Mouse (Mus musculus): Measurements from ENCODE around the gene Anks1b.

Anks1b gene

DNA sequence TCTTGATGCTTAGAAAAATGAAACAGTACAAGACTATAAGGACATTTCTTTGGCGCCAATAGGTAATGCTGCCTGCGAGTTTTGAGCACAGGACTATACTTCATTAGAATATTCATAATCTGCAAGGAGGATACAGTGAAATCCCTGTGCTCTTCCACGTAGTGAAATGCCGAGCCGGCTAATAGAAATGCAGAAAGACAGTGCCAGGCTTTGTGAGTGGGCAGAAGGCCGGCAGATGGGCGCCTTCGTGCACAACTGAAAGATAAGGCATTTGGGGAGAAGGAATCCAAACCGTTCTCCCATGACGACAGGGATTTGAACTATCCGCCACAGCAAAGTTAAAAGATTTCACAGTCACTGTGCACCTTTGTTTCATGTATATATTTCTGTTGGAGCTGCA is 1019.4 kb downstream of the Anks1b start:
- no peak for DNase-seq

DNA sequence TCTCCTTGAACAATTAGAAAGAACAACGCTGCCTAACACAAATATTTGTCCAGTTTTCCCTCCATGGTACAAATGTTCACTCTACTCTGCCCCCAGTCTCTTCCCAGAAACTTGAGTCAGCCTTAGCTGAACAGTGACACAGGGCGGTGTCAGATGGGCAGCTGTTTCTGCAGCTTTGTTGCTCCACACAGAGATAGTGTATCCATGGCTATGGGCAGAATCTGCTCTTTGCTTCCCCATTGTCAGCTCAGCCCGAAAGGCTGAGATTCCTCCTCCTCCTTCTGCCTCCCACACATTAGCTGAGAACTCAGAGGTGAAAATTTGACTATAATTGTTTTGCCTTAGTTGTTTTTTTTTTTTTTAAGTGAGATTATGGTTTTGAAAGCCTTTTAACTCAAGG is 1024.6 kb downstream of the Anks1b start:
- no peak for DNase-seq

DNA sequence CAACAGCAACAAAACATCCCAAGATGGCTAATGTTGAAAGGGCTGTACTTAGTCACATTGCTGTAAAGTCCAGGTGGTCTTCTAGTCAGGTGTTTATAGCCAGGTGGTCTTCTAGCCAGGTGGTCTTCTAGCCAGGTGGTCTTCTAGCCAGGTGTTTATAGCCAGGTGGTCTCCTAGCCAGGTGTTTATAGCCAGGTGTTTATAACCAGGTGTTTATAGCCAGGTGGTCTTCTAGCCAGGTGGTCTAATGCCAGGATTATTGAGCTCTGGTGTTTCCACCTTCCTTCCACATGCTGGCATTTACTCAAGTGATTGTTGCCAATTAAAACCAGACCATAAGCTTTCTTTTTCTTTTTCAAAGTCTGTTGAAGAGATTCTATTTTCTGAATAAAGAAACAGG is 1030.9 kb downstream of the Anks1b start:
- no peak for DNase-seq

DNA sequence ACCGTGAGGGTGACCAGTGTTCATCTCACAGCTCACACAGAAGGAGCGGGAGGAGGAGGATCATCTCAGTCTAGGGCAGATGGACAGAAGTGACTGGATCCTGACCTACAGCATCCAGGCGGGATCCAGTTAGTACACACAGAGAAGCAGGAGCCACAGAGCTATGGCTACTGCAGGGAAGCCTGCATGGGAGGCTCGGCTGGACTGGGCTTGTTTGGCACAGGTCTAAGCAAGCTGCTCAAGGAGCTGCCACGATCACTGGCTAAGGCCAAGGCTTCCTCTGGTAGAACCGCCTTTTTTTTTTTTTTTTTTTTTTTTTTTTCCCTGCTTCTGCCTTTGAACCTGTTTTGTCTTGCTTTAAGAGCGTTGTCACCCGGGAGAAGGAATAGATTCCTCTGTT is 1034.1 kb downstream of the Anks1b start:
- no peak for DNase-seq

DNA sequence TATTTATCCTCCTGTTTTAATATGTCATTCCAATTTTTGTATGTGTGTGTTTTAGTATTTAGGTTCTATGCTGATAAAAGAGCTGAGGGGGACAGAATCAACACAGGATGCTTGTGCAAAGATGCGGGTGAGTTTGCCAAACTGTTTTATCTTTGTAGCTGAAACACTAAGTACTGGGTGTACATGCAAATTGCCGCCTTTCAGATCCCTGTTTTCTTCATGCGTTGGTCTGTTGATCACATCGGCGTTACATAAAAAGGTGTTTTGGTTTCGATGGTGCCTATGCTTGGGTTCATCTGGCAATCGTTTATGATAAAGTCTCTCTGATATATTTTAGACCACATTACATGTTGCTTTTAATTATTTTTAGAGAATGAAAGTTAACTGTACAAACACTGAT is 1050.2 kb downstream of the Anks1b start:
- no peak for DNase-seq

DNA sequence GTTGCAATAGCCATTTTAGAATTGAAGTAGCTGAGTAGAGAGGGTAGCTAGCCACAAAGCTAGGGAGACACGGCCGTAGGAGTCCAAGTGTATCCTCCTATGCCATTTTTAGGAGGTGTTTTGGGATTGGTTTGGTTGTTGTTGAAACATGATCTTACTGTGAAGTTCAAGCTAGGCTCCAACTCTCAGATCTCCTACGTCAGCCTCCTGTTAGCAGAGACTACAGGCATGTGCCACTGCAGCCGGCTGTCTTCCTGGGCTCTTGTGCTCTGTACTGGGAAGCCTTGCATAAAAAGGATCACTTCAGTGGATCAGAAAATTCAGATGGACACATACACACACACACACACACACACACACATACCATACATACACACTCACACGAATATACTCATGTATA is 1059.8 kb downstream of the Anks1b start:
- no peak for DNase-seq

DNA sequence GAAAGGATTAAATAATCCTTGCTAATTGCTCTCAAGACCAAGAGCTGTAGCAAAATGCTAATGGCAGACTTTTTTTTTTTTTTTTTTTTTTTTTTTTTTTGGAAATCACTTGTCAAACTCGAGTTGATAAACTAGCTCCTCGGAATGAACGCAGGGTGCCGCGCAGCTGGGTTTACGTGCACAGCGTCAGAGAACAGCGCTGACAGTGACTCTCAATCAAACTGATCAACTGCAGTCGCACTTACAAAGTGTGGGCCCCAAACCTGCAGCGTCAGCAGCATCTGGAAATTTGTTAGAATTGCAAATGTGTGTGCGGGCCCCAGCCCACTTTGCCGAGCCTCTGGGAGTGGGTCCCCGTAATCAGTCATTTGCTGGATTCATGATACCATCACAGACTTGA is 1061.4 kb downstream of the Anks1b start:
- no peak for DNase-seq

DNA sequence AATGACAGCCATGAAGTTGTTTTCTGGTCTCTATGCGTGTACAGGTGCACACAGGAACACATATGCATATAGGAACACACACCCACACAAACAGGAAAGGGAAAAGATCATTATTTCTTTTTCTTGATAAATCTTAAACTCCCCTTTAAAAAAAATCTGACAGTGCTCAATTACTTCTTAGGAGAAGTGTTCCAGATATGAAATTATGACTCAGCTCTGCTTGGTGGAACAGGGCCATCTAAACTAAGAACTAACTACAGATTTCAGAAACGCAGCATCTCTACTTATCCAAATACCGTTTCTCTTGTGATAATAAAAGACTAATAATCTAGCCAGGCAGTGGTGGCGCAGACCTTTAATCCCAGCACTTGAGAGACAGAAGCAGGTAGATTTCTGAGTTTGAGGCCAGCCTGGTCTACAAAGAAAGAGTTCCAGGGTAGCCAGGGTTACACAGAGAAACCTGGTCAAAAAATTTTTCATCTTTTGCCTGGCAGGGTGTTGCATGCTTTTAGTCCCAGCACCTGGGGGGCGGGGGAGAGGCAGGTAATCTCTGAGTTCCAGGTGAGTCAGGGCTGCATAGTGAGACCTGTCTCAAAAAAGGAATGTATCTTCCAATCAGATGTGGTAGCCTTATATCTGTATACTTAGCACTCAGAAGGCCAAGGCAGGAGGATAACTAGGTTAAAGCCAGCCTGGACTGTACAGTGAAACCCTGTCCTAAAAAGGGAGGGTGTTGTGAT is 1064.6 kb downstream of the Anks1b start:
- DNase-seq = no peak

DNA sequence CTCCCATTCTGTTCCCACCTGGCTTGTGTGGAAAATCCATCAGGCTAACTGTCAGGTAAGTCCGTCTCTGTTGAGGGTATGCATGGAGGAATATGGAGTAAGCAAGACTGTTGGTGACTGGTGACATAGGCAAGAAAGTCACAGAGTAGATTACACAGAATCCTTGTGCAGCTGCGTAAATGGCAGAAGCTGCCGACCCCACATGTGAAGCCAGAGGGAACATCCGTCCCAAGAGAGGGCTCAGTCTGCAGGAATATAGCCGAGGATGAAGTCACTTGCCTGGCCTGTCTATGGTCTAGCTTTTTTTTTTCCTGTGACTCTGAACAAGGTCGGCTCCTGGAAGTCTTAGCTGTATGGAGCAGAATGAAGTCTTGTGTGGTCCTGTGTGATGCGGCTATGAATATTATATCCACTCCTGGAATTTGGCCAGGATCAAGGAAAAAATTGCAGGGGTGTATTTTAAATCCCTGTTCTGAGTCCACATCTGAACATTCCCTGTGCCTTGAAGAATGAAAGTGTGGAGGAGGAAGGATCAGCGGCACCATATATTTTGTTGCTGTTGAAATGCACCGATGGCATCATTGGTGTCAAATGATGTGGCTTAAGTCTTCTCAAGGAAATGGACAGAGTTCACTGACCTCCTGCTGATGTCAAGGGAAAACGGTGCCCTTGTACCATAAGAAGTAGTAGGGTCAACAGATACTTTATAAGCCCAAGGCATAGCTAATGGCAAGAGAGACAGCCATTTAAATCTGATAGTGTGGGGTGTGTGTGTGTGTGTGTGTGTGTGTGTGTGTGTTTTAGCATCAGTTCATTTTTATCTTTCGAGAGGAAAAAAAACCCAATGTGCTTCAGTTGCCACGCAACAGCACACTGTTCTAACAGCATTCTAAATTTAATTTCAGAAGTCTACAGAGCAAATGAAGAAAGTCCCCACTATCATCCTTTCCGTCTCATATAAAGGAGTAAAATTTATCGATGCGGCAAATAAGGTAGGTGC is 1067.5 kb downstream of the Anks1b start:
- DNase-seq = no peak

DNA sequence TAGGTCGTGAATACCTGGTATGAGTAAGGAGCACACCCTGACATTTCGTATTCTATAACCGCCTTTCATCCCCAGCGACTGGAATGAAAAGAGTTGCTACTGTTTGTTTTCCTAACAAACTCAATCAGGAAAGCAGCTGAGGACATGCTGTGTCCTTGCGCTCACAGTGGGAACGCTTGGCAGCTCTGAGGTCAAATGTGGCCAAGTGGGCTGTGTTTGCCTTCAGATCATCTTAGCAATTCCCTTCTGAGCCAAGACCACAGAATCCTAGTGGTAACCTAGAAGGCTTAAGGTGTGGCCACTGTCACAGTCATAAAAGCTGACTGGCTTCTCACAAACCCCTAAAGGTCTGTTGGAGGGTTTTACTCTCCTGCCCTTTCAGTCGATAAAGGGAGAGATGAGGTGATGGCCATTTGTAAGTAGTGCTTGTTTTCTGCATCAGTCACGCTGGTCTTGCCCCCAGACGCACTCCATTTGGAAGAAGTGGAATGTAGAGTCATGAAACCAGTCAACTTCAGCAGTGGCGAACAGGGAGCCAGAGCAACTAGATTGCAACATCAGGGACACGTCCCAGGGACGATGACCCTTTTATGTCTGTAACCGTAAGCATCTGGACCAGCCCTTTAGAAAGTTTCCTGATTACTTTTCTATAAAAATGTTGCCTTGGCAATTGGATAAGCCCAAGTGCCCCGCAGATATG is 1068.8 kb downstream of the Anks1b start:
- DNase-seq = no peak

DNA sequence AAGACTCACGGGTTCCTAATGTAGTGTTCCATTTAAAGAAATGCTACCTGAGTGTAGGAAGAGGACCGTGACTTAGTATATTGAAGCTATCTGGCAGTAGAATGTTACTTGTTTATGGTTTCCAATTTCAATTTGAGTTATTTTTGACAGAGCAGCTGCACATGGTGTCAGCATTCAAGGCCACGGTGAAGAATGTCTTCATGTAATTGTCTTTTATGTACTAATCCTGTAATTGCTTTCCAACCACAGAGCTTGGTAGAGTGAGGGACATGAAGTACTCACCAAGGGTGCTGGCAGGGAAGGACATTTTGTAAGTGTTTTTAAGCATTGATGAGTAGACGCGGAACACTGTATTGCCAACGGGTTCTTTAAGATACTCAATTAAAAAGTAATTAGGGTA is 1073.7 kb downstream of the Anks1b start:
- no peak for DNase-seq

DNA sequence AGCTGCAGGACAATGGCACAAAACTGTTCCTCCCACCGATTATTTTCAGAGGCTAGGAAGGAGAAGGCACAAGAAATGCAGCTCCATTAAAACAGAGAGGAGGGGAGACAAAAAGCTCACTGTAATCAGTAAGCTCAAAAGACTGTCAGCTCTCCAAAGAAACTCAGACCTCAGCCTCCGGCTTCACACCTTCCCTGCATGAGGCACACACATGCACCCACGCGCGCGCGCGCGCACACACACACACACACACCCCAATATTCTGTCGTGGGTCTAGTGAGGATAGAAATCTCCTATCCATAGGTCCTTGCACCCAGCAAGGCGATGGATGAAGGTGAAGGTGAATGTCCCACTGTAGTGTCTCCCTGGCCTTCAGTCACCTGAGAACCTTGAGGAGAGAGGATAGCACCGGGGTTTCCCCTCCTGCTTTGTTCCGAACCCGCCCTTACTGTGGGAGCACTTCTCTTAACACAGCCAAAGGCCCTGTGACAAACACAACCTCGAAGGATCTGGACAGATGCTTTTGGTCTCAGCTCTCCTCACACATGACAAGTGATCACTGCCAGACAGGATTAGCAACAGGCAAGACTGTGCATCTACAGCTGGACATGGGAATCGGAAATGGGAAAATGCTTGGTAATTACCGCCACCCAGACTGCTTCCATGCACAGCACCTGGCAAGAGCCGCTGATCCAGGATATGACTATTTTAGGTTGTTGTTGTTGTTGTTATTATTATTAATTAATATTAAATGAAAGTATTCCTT is 1074.5 kb downstream of the Anks1b start:
- DNase-seq = no peak

DNA sequence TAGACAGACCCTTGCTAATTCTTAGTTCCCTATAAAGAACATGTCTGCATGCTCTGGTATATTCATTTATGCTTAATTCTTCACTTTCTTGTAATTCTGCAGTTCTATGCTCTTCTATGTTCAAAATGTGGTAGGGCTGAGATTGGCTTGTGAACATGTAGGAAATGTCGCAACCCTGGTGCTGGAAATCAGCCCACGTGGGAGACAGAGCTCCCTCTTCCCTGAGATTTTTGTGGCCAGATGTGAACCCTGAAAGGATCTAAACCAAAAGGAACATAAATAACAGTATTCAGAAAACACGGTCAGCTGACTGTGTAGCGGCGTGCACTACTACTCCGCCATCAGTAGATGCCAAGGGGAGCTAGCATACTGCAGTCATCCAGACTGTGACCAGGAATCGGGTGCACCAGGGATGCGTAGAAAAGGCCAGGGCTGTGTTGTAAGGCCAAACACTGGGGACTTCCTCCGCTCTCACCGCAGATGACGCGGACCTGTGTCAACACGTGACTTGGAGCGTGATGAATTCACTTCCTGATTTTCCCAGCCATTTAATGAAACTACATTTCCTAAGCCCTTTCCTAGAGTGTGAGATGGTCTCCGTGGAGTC is 1079.9 kb downstream of the Anks1b start:
- no peak for DNase-seq

DNA sequence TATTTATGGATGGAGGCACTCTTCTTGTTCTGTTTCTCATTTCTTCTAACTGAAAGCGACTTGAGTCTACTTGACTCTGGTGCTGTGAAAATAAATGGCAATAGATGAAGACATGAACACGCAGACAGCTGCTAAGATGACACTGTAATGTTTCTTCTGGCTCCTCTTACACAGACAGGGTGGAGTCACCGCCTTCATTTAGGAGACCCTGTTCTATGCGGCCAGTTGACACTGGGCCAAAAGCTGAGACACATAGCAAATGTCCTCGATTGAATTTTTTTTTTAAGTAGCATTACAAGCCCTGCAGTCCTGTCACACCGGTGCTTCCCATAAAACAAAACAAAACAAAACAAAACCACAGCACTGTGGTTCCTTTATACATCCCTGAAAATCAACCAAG is 1080.5 kb downstream of the Anks1b start:
- no peak for DNase-seq

DNA sequence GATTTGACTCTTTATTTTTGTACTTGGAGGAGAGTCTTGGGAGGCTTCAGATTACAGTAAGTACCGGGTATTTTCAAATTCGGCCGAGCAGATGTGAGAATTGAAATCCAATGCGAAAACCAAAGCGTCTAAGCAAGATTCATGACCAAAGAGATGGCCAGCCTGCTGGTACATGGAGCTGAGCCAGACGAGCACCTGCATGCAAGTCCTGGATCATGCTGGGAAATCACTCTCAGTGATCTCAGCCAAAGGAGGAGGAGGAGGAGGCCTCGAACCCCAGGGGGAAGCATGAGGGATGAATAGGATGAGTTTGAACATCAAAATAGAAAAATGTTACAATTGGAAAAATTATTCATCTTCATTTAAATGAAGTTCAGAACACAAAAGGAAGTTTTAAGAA is 1087.1 kb downstream of the Anks1b start:
- no peak for DNase-seq

DNA sequence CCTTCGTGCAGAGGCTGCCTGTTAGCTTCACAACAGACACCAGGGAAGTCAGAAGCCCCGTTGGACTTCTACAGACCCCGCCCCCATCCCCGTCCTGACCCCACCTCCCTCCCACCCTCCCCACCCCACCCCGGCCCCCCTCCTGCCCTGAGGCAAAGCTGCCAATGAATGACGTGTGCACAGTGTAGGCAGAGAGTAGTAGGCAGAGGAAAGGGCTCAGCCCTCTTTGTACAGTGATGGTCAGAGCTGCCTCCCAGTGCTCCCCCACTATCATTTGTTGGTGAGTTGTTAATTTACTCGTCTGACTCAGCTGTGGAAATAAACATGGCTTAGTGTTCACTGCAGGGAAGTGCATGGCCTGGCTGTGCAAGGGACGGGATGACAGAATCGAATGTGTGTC is 1091.2 kb downstream of the Anks1b start:
- DNase-seq = no peak

DNA sequence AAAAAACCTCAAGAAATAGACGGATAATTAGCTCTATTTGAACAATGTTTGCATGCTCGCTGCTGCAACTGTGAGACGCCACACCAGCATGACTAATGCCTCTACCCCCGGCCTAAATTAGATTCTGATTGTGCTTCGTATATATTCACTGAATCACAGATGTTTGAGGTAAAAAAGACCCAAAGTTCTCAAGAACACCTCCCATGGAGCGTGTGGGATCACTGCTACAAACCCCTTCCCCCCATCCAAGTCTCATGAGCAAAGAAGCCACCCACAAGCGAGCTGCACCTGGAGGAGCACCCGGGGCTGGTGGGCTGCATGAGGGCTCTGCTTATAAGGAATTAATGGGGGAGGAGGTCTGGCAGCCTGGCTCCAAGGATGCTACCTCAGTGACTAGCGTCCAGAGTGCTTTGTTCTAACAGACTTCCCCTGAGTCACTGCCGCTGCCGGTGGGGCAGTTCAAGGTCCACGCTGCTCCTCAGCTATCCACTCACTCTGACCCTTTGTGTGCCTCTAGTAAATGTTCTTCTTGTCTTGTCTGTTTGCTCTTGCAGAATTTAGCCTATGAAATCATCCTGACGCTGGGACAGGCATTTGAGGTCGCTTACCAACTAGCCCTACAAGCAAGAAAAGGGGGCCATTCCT is 1092.5 kb downstream of the Anks1b start:
- DNase-seq = no peak

DNA sequence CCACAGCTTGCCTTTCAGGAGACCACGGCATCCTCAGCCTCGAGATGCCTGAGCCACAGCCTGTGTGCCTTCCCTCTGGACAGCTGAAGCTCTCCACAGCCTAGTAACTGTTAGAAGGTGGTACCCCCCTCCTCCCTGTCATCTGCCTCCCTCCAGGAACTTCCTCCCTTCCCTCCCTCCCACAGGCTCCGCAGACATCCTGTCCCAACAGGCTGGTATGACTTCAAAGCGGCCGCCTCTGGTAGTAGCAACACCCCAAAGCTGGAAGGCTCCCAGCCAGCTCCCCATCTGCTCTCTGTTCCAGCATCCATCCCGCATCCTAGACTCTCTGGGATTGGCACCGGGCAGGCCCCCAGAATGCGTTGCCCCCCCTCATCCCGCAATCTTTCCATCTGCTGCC is 1093.5 kb downstream of the Anks1b start:
- no peak for DNase-seq

DNA sequence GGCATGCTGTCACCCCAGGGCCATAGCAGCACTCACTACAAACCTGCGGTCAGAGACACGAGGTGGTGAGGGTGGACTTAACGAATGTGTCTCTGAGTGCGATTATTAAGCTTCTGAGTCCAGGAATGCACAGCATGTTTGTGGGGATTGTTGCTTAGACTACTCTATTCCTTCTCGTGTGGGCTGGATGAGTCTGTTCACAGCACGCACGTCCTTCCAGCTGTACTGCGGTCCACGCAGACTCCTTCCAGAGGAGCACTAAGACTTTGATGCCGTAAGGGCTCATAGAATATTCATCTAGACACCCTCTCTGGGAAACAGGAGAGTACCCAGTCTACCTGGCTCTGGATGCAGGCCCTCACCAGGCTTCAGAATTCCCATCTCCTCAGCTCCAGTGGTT is 1094.9 kb downstream of the Anks1b start:
- DNase-seq = no peak

DNA sequence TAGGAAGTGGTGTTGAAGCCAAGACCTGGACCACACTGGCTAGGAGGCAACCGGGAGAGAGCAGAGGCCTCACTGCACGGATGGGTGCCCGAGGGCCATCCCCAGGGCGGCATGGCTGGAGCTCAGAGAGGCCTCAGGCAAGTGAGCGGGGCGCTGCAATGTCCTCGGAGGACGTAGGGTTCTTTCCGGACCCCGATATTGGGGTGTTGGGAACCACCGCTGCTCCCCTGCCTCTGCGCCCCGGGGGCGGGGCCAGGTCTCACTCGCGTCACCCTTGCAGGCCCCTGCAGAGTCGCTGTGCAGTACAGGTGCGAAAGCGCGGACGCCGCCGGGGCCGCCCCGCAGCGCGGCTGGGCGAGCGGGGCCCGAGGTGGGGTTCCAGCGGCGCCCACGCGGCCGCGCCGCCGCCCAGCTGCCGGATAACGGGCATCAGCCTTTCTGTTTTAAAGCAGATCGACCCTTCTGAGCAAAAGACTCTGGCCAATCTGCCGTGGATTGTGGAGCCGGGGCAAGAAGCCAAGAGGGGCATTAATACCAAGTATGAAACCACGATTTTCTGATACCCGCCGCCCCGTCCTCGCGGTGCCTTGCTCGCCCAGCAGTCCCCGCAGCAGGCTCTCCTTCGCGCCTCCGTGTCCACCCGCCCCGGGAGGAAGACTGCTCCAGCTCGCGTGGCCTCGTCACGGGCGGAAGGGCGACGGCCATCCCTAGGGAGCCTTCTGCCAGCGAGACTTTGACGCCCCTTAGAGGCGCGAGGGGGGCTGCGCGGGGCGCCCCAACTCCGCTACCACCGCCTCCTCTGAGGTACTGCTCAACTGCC is 1096.3 kb downstream of the Anks1b start:
- DNase-seq = peak; percentile 51

DNA sequence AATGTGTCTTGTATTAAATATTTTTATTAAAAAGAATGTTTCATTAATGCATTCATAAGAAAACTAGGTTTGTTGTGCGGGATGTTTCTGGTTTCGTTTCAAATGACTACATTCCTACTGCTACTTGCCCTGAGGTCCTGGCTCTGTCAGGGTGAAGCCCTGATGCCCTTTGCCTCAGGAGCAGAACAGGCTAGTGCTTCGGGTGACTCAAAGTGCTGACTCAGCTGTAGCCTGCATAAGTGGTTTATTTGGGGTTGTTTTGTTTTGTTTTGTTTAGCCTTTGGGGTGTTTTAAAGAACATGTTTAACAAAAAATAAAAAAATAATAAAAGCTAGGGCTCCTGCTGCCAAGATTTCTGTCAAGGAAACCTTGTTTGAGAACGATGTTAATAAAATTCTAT is 1097.3 kb downstream of the Anks1b start:
- no peak for DNase-seq
